Mouse (Mus musculus): ENCODE results near the gene Copa. TPM values are rescaled to one million over a fixed set of nuclear protein-coding genes. Genes with fewer than 3 reads are reported as not detected.

The Copa gene
- polyA plus RNA-seq (2014; fragmentation: Nextera tagmentation; extraction: Ambion mirVana): 96.5 and 188 TPM in 2 replicates

- DNase-seq (peak; percentile 98), ATAC-seq (ENCODE audit: low FRiP score, low TSS enrichment) (peak; percentile 97)
- Histone ChIP-seq H3K27me3 (ENCODE audit: control insufficient read depth, insufficient read depth, low read length) (no peaks in the 10 kb centered on the region), H3K4me1 (ENCODE audit: control insufficient read depth, insufficient read depth, low read length) (peaks cover 21% of the 10 kb centered on the region), H3K9me3 (ENCODE audit: control insufficient read depth, low read length) (no peaks in the 10 kb centered on the region), H3K27ac (replicated peaks; ENCODE audit: low read depth, low read length) (peak within 1 kb of the TSS; percentile 88), H3K4me3 (replicated peaks; ENCODE audit: low read depth, low read length) (peak within 1 kb of the TSS; percentile 71), H3K36me3 (ENCODE audit: control insufficient read depth, insufficient read depth, low read length) (peaks cover 29% of the 10 kb centered on the region), H3K4me2 (ENCODE audit: low read length) (peak within 1 kb of the TSS; percentile 64), H3K9ac (replicated peaks; ENCODE audit: low read length) (peak within 1 kb of the TSS; percentile 83)
- WGBS: under 1% methylated on average over 40 of the region's 40 CpGs
These were observed at the start of gene Copa, which contains the start of gene Ncstn for GRCm38 (mm10) chr1:172082101-172082898. Copa (plus strand) TSS chr1:172082529. Ncstn (minus strand) TSS chr1:172082795.

GRCm38 (mm10) chr1:172046410-172046809, 35.9 kb upstream of the Copa start:
- Histone ChIP-seq H3K9me3 (ENCODE audit: control insufficient read depth, low read length) (no peaks in the 10 kb centered on the region), H3K27me3 (ENCODE audit: control insufficient read depth, insufficient read depth, low read length) (no peaks in the 10 kb centered on the region), H3K4me3 (replicated peaks; ENCODE audit: low read depth, low read length) (no peak overlapping the region), H3K4me1 (ENCODE audit: control insufficient read depth, insufficient read depth, low read length) (peaks cover 21% of the 10 kb centered on the region), H3K9ac (replicated peaks; ENCODE audit: low read length) (0 out of 2 replicates have a peak overlapping the region, but pooled peaks have one; percentile 2), H3K4me2 (ENCODE audit: low read length) (no peak overlapping the region), H3K36me3 (ENCODE audit: control insufficient read depth, insufficient read depth, low read length) (no peaks in the 10 kb centered on the region), H3K27ac (replicated peaks; ENCODE audit: low read depth, low read length) (no peak overlapping the region)
- WGBS: 78% methylated on average over 8 of the region's 8 CpGs
- DNase-seq: no peak
- ATAC-seq (ENCODE audit: low FRiP score, low TSS enrichment): no peak

- DNase-seq (peak; percentile 90), ATAC-seq (ENCODE audit: low FRiP score, low TSS enrichment) (no peak)
- no peaks in the 10 kb centered on the region for H3K27me3 ChIP-seq (ENCODE audit: control insufficient read depth, insufficient read depth, low read length)
- H3K4me2 ChIP-seq (ENCODE audit: low read length): no peak overlapping the region
- 0 out of 2 replicates have a peak overlapping the region, but pooled peaks have one; percentile 2 for H3K9ac ChIP-seq (replicated peaks; ENCODE audit: low read length)
- no peak overlapping the region for H3K27ac ChIP-seq (replicated peaks; ENCODE audit: low read depth, low read length)
- no peak overlapping the region for H3K4me3 ChIP-seq (replicated peaks; ENCODE audit: low read depth, low read length)
- H3K4me1 ChIP-seq (ENCODE audit: control insufficient read depth, insufficient read depth, low read length): peaks cover 21% of the 10 kb centered on the region
- no peaks in the 10 kb centered on the region for H3K36me3 ChIP-seq (ENCODE audit: control insufficient read depth, insufficient read depth, low read length)
- WGBS: 8% methylated on average over 5 of the region's 5 CpGs
- no peaks in the 10 kb centered on the region for H3K9me3 ChIP-seq (ENCODE audit: control insufficient read depth, low read length)
These were observed 35.4 kb upstream of the Copa start for GRCm38 (mm10) chr1:172046938-172047337.

DNA sequence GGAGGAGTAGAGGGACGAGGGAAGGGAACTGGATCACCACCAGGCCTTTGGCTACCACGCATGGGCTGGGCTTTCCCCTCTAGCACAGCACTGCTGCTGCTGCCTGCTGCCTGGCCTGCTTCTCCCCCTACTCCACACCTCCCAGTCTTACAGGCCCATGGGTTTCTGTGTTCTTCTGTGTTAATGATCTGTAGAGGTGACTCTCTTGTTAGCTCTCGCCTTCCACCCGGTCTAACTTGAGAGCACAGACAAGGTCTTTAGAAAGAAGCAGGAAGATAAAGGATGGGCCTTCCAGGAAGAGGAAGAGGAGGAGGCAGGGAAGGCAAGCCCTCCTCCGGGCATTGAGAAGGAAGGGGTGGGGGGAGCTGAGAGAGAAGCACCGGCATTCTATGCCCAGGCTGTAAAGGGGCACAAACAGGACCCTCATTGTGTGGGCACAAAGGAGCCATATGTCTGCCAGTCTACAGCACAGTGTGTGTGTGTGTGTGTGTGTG, 34.0 kb upstream of the Copa start:
- WGBS: 10% methylated on average over 6 of the region's 6 CpGs
- peak overlapping the region; percentile 24; the same call in 1 of the 2 replicates for H3K9ac ChIP-seq (replicated peaks; ENCODE audit: low read length)
- no peaks in the 10 kb centered on the region for H3K9me3 ChIP-seq (ENCODE audit: control insufficient read depth, low read length)
- no peaks in the 10 kb centered on the region for H3K36me3 ChIP-seq (ENCODE audit: control insufficient read depth, insufficient read depth, low read length)
- H3K27me3 ChIP-seq (ENCODE audit: control insufficient read depth, insufficient read depth, low read length): no peaks in the 10 kb centered on the region
- H3K27ac ChIP-seq (replicated peaks; ENCODE audit: low read depth, low read length): peak overlapping the region; percentile 89
- peak overlapping the region; percentile 35 for H3K4me2 ChIP-seq (ENCODE audit: low read length)
- DNase-seq: peak; percentile 74
- no peak overlapping the region for H3K4me3 ChIP-seq (replicated peaks; ENCODE audit: low read depth, low read length)
- ATAC-seq (ENCODE audit: low FRiP score, low TSS enrichment): peak; percentile 81
- H3K4me1 ChIP-seq (ENCODE audit: control insufficient read depth, insufficient read depth, low read length): peaks cover 27% of the 10 kb centered on the region

- peak overlapping the region; percentile 35 for H3K4me2 ChIP-seq (ENCODE audit: low read length)
- H3K27ac ChIP-seq (replicated peaks; ENCODE audit: low read depth, low read length): peak overlapping the region; percentile 89
- 8% methylated on average over 13 of the region's 13 CpGs for WGBS
- H3K36me3 ChIP-seq (ENCODE audit: control insufficient read depth, insufficient read depth, low read length): no peaks in the 10 kb centered on the region
- no peaks in the 10 kb centered on the region for H3K27me3 ChIP-seq (ENCODE audit: control insufficient read depth, insufficient read depth, low read length)
- ATAC-seq (ENCODE audit: low FRiP score, low TSS enrichment): peak; percentile 48
- DNase-seq: peak; percentile 77
- H3K4me3 ChIP-seq (replicated peaks; ENCODE audit: low read depth, low read length): no peak overlapping the region
- peak overlapping the region; percentile 7; the same call in 1 of the 2 replicates for H3K9ac ChIP-seq (replicated peaks; ENCODE audit: low read length)
- H3K4me1 ChIP-seq (ENCODE audit: control insufficient read depth, insufficient read depth, low read length): peaks cover 37% of the 10 kb centered on the region
- H3K9me3 ChIP-seq (ENCODE audit: control insufficient read depth, low read length): no peaks in the 10 kb centered on the region
These were observed 33.1 kb upstream of the Copa start for GRCm38 (mm10) chr1:172049131-172049782.

- H3K36me3 ChIP-seq (ENCODE audit: control insufficient read depth, insufficient read depth, low read length): no peaks in the 10 kb centered on the region
- peaks cover 44% of the 10 kb centered on the region for H3K4me1 ChIP-seq (ENCODE audit: control insufficient read depth, insufficient read depth, low read length)
- peak overlapping the region; percentile 44; the same call in 1 of the 2 replicates for H3K4me3 ChIP-seq (replicated peaks; ENCODE audit: low read depth, low read length)
- H3K9ac ChIP-seq (replicated peaks; ENCODE audit: low read length): peak overlapping the region; percentile 32; the same call in 1 of the 2 replicates
- 0 out of 2 replicates have a peak overlapping the region, but pooled peaks have one; percentile 9 for H3K27ac ChIP-seq (replicated peaks; ENCODE audit: low read depth, low read length)
- H3K27me3 ChIP-seq (ENCODE audit: control insufficient read depth, insufficient read depth, low read length): no peaks in the 10 kb centered on the region
- no peaks in the 10 kb centered on the region for H3K9me3 ChIP-seq (ENCODE audit: control insufficient read depth, low read length)
- peak overlapping the region; percentile 80 for H3K4me2 ChIP-seq (ENCODE audit: low read length)
- ATAC-seq (ENCODE audit: low FRiP score, low TSS enrichment): no peak
- 8% methylated on average over 10 of the region's 10 CpGs for WGBS
- DNase-seq: no peak
These were observed 29.5 kb upstream of the Copa start for GRCm38 (mm10) chr1:172052766-172053279.

- H3K27ac ChIP-seq (replicated peaks; ENCODE audit: low read depth, low read length): no peak overlapping the region
- H3K9ac ChIP-seq (replicated peaks; ENCODE audit: low read length): peak overlapping the region; percentile 66
- peak; percentile 70 for DNase-seq
- peak overlapping the region; percentile 80 for H3K4me2 ChIP-seq (ENCODE audit: low read length)
- H3K9me3 ChIP-seq (ENCODE audit: control insufficient read depth, low read length): no peaks in the 10 kb centered on the region
- H3K4me3 ChIP-seq (replicated peaks; ENCODE audit: low read depth, low read length): peak overlapping the region; percentile 44
- no peaks in the 10 kb centered on the region for H3K36me3 ChIP-seq (ENCODE audit: control insufficient read depth, insufficient read depth, low read length)
- H3K27me3 ChIP-seq (ENCODE audit: control insufficient read depth, insufficient read depth, low read length): no peaks in the 10 kb centered on the region
- 3% methylated on average over 42 of the region's 42 CpGs for WGBS
- ATAC-seq (ENCODE audit: low FRiP score, low TSS enrichment): no peak
- peaks cover 45% of the 10 kb centered on the region for H3K4me1 ChIP-seq (ENCODE audit: control insufficient read depth, insufficient read depth, low read length)
These were observed 28.5 kb upstream of the Copa start for GRCm38 (mm10) chr1:172053541-172054440.

DNA sequence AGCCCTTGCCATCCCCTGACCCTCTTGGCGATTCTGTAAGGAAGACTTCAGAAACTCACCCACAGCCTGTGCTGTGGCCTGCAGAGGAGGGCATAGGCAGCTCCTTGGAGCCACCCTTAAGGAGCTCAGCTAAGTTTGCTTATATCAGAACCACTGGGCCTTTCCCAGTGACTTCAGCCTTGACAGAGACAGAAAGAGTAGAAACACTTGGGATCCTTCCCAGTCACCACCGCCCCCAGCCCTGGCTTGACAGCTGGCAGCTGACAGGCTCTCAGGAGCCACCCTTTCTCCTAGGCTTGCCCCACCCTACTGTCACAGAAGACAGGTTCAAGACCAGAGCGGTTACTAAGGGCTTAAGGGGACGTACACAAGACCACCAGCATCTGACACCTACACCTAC, 26.1 kb upstream of the Copa start:
- no peak for DNase-seq
- Histone ChIP-seq H3K36me3 (ENCODE audit: control insufficient read depth, insufficient read depth, low read length) (no peaks in the 10 kb centered on the region), H3K27ac (replicated peaks; ENCODE audit: low read depth, low read length) (no peak overlapping the region), H3K27me3 (ENCODE audit: control insufficient read depth, insufficient read depth, low read length) (no peaks in the 10 kb centered on the region), H3K4me2 (ENCODE audit: low read length) (peak overlapping the region; percentile 80), H3K4me1 (ENCODE audit: control insufficient read depth, insufficient read depth, low read length) (peaks cover 51% of the 10 kb centered on the region), H3K9me3 (ENCODE audit: control insufficient read depth, low read length) (no peaks in the 10 kb centered on the region), H3K4me3 (replicated peaks; ENCODE audit: low read depth, low read length) (peak overlapping the region; percentile 30), H3K9ac (replicated peaks; ENCODE audit: low read length) (peak overlapping the region; percentile 39; the same call in 1 of the 2 replicates)
- no peak for ATAC-seq (ENCODE audit: low FRiP score, low TSS enrichment)
- 67% methylated on average over 4 of the region's 4 CpGs for WGBS

Measured in midbrain, embryonic 14.5 days (tissue).